Mouse (Mus musculus): ENCODE data around the gene Abca1.

DNA sequence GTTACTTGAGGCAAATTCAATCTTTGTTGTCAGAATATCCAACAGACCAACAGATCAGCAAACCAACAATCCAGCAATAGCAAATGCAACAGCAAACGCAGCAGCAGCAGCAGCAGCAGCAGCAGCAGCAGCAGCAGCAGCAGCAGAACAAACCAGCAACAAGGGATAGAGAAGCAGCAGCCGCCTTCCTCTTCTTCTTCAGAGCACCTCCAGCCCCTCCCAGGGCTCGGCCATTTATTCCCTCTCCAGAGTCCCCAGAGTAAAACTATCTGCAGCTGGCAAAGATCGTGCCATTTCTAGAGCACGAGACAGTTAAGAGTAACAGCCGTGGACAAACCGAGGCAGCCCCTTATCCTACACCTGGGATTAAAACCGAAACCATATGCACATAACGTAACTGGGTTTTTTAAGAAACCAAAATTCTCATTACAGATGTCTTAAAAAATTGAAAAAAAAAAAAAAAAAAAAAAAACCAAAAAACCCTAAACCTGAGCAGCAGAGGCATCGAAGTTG lies 19.7 kb upstream of the Abca1 start:
- TF ChIP-seq CTCF (IDR thresholded peaks at IDR 0.05; ENCODE audit: low read depth, low read length) (no peak), EP300 (IDR thresholded peaks at IDR 0.05; ENCODE audit: insufficient read depth, low read depth, low read length) (no peak)
